Mouse (Mus musculus) ovary, postnatal 10 days (tissue): ENCODE measurements at regions not wholly inside any gene's neighbourhood (a gene's known extent, or its start where the extent isn't known, plus 50 kb on each side); places are given as distances from the start of the nearest gene placed in this dataset.

Source experiments
- DNase-seq: peaks from one replicate; pipeline ENCODE4 v3.0.0; 2022; ENCODE audit warnings: low spot score

GRCm38 (mm10) chr1:83505386-83505785, 97.4 kb upstream of the Sphkap start:
- DNase-seq = no peak

- no peak for DNase-seq
Measured at GRCm38 (mm10) chr1:83496888-83497287, 88.9 kb upstream of the Sphkap start.

GRCm38 (mm10) chr1:83496380-83496779, 88.4 kb upstream of the Sphkap start:
- DNase-seq = no peak

- DNase-seq = no peak
Measured at GRCm38 (mm10) chr1:83495022-83495421, 87.0 kb upstream of the Sphkap start.

GRCm38 (mm10) chr1:83479111-83479510, 71.1 kb upstream of the Sphkap start:
- no peak for DNase-seq
